Mouse (Mus musculus) kidney, adult 2 months (tissue): ENCODE measurements around the gene Tpt1. TPM values are rescaled to one million over a fixed set of nuclear protein-coding genes. Genes with fewer than 3 reads are reported as not detected.

Experiments used
- DNase-seq: peaks from one replicate; pipeline ENCODE4 v3.0.0; 2021
- H3K27ac ChIP-seq: fragments of 200-500 bp; 2 replicates; pipeline ENCODE4 v1.5.1; 2012; ENCODE audit warnings: low read depth, low read length, control low read depth, inconsistent platforms; ENCODE audit not compliant: insufficient read depth
- H3K27me3 ChIP-seq: fragments of 200-500 bp; replicated peaks from 2 replicates; pipeline ENCODE4 v1.6.1; 2012; ENCODE audit warnings: mild to moderate bottlenecking, moderate library complexity, low read length, inconsistent platforms; ENCODE audit not compliant: control insufficient read depth, insufficient read depth
- H3K36me3 ChIP-seq: fragments of 200-500 bp; 2 replicates; pipeline ENCODE4 v1.6.1; 2012; ENCODE audit warnings: mild to moderate bottlenecking, moderate library complexity, low read length, inconsistent platforms; ENCODE audit not compliant: control insufficient read depth, insufficient read depth
- H3K4me1 ChIP-seq: fragments of 200-500 bp; 2 replicates; pipeline ENCODE4 v1.6.1; 2011; ENCODE audit warnings: low read length; ENCODE audit not compliant: control insufficient read depth, insufficient read depth
- H3K4me3 ChIP-seq: fragments of 200-500 bp; 2 replicates; pipeline ENCODE4 v1.5.1; 2011; ENCODE audit warnings: mild to moderate bottlenecking, low read depth, low read length, control low read depth; ENCODE audit not compliant: insufficient read depth
- CTCF ChIP-seq: fragments of 200-500 bp; conservative IDR thresholded peaks from 2 replicates; pipeline ENCODE4 v1.5.1; 2011; ENCODE audit warnings: low read depth, mild to moderate bottlenecking, control low read depth, low read length, moderate library complexity, mixed read lengths; ENCODE audit not compliant: insufficient read depth, insufficient read length
- POLR2A ChIP-seq: fragments of 200-500 bp; IDR thresholded peaks from one replicate; pipeline ENCODE4 v1.6.1; 2011; ENCODE audit warnings: low read depth, low read length, control low read depth
- WGBS: fragments of 180-500 bp; shearing (Covaris S2); methylation state at CpG from one replicate; pipeline ENCODE4 v1.1.7; 2018; 5-methylcytosine and 5-hydroxymethylcytosine counted together
- polyA plus RNA-seq: library from polyadenylated mRNA; depleted of rRNA; stranded (reverse); fragments of >200 nt; gene quantifications from 2 replicates; pipeline ENCODE4 v1.2.3, GENCODE M21; 2012

Gene Tpt1
- polyA plus RNA-seq, 1 experiment: 1,266 TPM

DNA sequence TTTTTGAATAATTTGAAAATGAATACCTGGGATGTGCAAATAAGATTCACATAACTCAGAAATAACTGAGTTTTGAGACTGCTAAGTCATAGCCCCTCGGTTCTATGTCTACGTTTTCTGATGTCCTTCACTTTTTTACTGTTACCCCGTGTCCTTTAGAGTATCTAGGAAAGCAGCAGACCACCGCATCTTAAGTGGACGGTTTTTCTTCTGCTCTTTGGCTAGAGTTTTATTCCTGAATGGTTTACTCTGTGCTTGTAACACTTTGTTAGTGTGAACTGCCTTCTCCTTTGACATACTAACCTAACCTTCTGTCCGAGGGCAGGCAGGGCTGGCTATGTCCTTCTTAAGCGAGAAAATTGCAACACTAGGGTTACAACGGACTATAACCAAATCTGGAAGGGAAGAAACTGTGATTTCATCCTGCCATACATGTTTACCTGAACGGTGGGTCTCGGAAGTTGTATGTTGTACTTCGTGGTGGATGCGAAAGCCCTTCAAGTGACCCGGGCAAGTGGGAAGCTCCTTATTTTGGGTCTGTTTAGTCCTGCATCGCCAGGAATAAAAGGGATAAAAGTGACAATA lies 690 bp upstream of the Tpt1 start:
- Histone ChIP-seq H3K36me3 (peaks cover 14% of the 10 kb centered on the region), H3K27ac (peak overlapping the region; percentile 97), H3K27me3 (no peaks in the 10 kb centered on the region), H3K4me1 (peaks cover 10% of the 10 kb centered on the region; the same call in 1 of the 2 replicates), H3K4me3 (peak overlapping the region; percentile 84)
- DNase-seq: peak; percentile 55
- WGBS: 3% methylated on average over 14 of the region's 14 CpGs
- TF ChIP-seq POLR2A: no peak
- TF ChIP-seq CTCF: no peak

DNA sequence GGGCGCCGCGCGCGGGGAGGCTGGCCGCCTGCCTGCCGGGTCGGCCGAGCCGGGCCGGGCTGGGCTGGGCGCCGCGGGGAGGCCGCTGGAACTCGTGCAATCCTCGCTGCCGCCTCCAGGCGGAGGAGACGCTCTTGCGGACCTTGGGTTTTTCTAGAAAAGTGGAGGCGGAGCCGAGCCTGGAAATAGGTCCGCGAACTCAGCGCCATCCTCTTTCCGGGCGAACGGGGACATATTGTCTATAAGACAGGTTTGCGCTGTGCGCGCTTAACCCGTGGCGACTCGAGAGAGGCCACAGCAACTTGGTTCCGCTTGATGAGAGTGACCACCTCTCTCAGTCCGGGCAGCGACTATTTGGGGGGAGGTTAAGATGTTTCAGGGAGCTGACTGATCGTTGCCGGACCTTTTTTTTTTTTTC lies 814 bp downstream of the Tpt1 start:
- 1% methylated on average over 40 of the region's 40 CpGs for WGBS
- TF ChIP-seq POLR2A: no peak
- TF ChIP-seq CTCF: peak; percentile 47

GRCm38 (mm10) chr14:75847669-75848068 lies 2.8 kb downstream of the Tpt1 start:
- DNase-seq: no peak
- TF ChIP-seq CTCF (no peak), POLR2A (no peak)
- H3K4me1 ChIP-seq: peaks cover 10% of the 10 kb centered on the region; the same call in 1 of the 2 replicates
- 61% methylated on average over 4 of the region's 4 CpGs for WGBS
- H3K36me3 ChIP-seq: peaks cover 14% of the 10 kb centered on the region
- no peak overlapping the region for H3K27ac ChIP-seq
- no peak overlapping the region for H3K4me3 ChIP-seq
- H3K27me3 ChIP-seq: no peaks in the 10 kb centered on the region

More for the DNA sequence above, 814 bp downstream of the Tpt1 start:
- peak overlapping the region; percentile 91 for H3K4me3 ChIP-seq
- peaks cover 10% of the 10 kb centered on the region; the same call in 1 of the 2 replicates for H3K4me1 ChIP-seq
- peaks cover 14% of the 10 kb centered on the region for H3K36me3 ChIP-seq
- H3K27me3 ChIP-seq: no peaks in the 10 kb centered on the region
- H3K27ac ChIP-seq: peak overlapping the region; percentile 92
- DNase-seq: peak; percentile 93

DNA sequence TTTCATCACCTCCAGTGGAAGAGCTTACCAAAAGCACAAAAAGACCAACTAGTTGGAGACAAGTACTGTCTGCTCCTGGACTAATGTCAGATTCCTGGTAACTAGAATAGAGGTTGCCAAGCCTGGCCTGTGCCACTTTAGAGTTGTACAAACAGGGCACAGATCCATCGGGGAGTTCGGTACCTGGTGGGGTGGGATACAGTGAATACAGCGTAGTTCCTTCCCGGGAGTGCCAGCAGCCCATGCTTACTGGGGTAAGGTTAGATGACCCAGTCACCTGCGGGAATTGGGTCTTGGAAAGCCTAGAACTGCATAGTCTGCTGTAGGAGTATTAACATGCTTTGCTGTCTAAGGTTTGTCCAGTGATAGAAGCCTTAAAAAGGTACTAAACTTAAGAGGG lies 3.6 kb downstream of the Tpt1 start:
- peaks cover 10% of the 10 kb centered on the region; the same call in 1 of the 2 replicates for H3K4me1 ChIP-seq
- TF ChIP-seq CTCF (no peak), POLR2A (no peak)
- no peaks in the 10 kb centered on the region for H3K27me3 ChIP-seq
- 93% methylated on average over 5 of the region's 5 CpGs for WGBS
- no peak overlapping the region for H3K27ac ChIP-seq
- H3K4me3 ChIP-seq: no peak overlapping the region
- H3K36me3 ChIP-seq: peaks cover 14% of the 10 kb centered on the region
- DNase-seq: no peak

- no peak for DNase-seq
- H3K27me3 ChIP-seq: no peaks in the 10 kb centered on the region
- 59% methylated on average over 5 of the region's 5 CpGs for WGBS
- H3K4me3 ChIP-seq: no peak overlapping the region
- TF ChIP-seq CTCF: no peak
- no peak for TF ChIP-seq POLR2A
- H3K36me3 ChIP-seq: peaks cover 14% of the 10 kb centered on the region
- H3K4me1 ChIP-seq: peaks cover 10% of the 10 kb centered on the region; the same call in 1 of the 2 replicates
- H3K27ac ChIP-seq: no peak overlapping the region
Observed at GRCm38 (mm10) chr14:75849236-75849635, 4.3 kb downstream of the Tpt1 start.

GRCm38 (mm10) chr14:75849842-75850568 lies 5.1 kb downstream of the Tpt1 start:
- Histone ChIP-seq H3K4me1 (peaks cover 10% of the 10 kb centered on the region; the same call in 1 of the 2 replicates), H3K27me3 (no peaks in the 10 kb centered on the region), H3K36me3 (peaks cover 14% of the 10 kb centered on the region), H3K27ac (no peak overlapping the region), H3K4me3 (no peak overlapping the region)
- 87% methylated on average over 6 of the region's 6 CpGs for WGBS
- DNase-seq: no peak
- TF ChIP-seq CTCF (no peak), POLR2A (no peak)

GRCm38 (mm10) chr14:75850819-75851218 lies 5.9 kb downstream of the Tpt1 start:
- Histone ChIP-seq H3K27ac (no peak overlapping the region), H3K4me1 (peaks cover 10% of the 10 kb centered on the region; the same call in 1 of the 2 replicates), H3K27me3 (no peaks in the 10 kb centered on the region), H3K4me3 (no peak overlapping the region), H3K36me3 (peaks cover 14% of the 10 kb centered on the region)
- DNase-seq: no peak
- 72% methylated on average over 6 of the region's 6 CpGs for WGBS
- TF ChIP-seq CTCF (no peak), POLR2A (no peak)
